Mouse (Mus musculus): ENCODE measurements at regions not wholly inside any gene's neighbourhood (a gene's known extent, or its start where the extent isn't known, plus 50 kb on each side); places are given as distances from the start of the nearest gene placed in this dataset.

GRCm38 (mm10) chr10:109607121-109607520, 596.3 kb upstream of the Syt1 start:
- peak in 1 of 2 experiments; percentile 22 for DNase-seq (ENCODE audit: low spot score in 2 of 2)

GRCm38 (mm10) chr10:109603241-109603640, 592.5 kb upstream of the Syt1 start:
- no peak for DNase-seq (ENCODE audit: low spot score in 2 of 2)

GRCm38 (mm10) chr10:109598604-109599003, 587.8 kb upstream of the Syt1 start:
- peak in 1 of 2 experiments; percentile 57 for DNase-seq (ENCODE audit: low spot score in 2 of 2)

- no peak for DNase-seq (ENCODE audit: low spot score in 2 of 2)
Observed at GRCm38 (mm10) chr10:109573200-109573599, 562.4 kb upstream of the Syt1 start.

GRCm38 (mm10) chr10:109569798-109570197, 559.0 kb upstream of the Syt1 start:
- no peak for DNase-seq (ENCODE audit: low spot score in 2 of 2)

- no peak for DNase-seq (ENCODE audit: low spot score in 2 of 2)
Observed at GRCm38 (mm10) chr10:109566675-109567074, 555.9 kb upstream of the Syt1 start.

- no peak for DNase-seq (ENCODE audit: low spot score in 2 of 2)
Observed at GRCm38 (mm10) chr10:109561638-109562037, 550.9 kb upstream of the Syt1 start.

- DNase-seq (ENCODE audit: low spot score in 2 of 2) = no peak
Observed at GRCm38 (mm10) chr10:109561094-109561493, 550.3 kb upstream of the Syt1 start.

- no peak for DNase-seq (ENCODE audit: low spot score in 2 of 2)
Observed at GRCm38 (mm10) chr10:109543301-109543700, 532.5 kb upstream of the Syt1 start.

- no peak for DNase-seq (ENCODE audit: low spot score in 2 of 2)
Observed at GRCm38 (mm10) chr10:109540229-109540628, 529.4 kb upstream of the Syt1 start.

GRCm38 (mm10) chr10:109528096-109528495, 517.3 kb upstream of the Syt1 start:
- DNase-seq (ENCODE audit: low spot score in 2 of 2) = peak in 1 of 2 experiments; percentile 13

GRCm38 (mm10) chr10:109521681-109522080, 510.9 kb upstream of the Syt1 start:
- no peak for DNase-seq (ENCODE audit: low spot score in 2 of 2)

- DNase-seq (ENCODE audit: low spot score in 2 of 2) = no peak
Observed at GRCm38 (mm10) chr10:109517664-109518063, 506.9 kb upstream of the Syt1 start.

GRCm38 (mm10) chr10:109515225-109515624, 504.4 kb upstream of the Syt1 start:
- DNase-seq (ENCODE audit: low spot score in 2 of 2) = no peak

GRCm38 (mm10) chr10:109510917-109511715, 500.3 kb upstream of the Syt1 start:
- no peak for DNase-seq (ENCODE audit: low spot score in 2 of 2)

- no peak for DNase-seq (ENCODE audit: low spot score in 2 of 2)
Observed at GRCm38 (mm10) chr10:109508553-109508952, 497.8 kb upstream of the Syt1 start.

GRCm38 (mm10) chr10:109507228-109507627, 496.4 kb upstream of the Syt1 start:
- no peak for DNase-seq (ENCODE audit: low spot score in 2 of 2)

GRCm38 (mm10) chr10:109504683-109505082, 493.9 kb upstream of the Syt1 start:
- DNase-seq (ENCODE audit: low spot score in 2 of 2) = no peak

GRCm38 (mm10) chr10:109500861-109501260, 490.1 kb upstream of the Syt1 start:
- DNase-seq (ENCODE audit: low spot score in 2 of 2) = no peak

- no peak for DNase-seq (ENCODE audit: low spot score in 2 of 2)
Observed at GRCm38 (mm10) chr10:109498301-109498700, 487.5 kb upstream of the Syt1 start.

GRCm38 (mm10) chr10:109496161-109496560, 485.4 kb upstream of the Syt1 start:
- peak; percentile 66 to 87 for DNase-seq (ENCODE audit: low spot score in 2 of 2)

GRCm38 (mm10) chr10:109490765-109491164, 480.0 kb upstream of the Syt1 start:
- no peak for DNase-seq (ENCODE audit: low spot score in 2 of 2)

GRCm38 (mm10) chr10:109488000-109488399, 477.2 kb upstream of the Syt1 start:
- peak in 1 of 2 experiments; percentile 29 for DNase-seq (ENCODE audit: low spot score in 2 of 2)
